Mouse (Mus musculus) bone marrow macrophage, adult 2 months (primary cell): ENCODE measurements around the gene Gcnt2.

Experiments used
- CTCF ChIP-seq: IDR thresholded peaks from 2 replicates; pipeline ENCODE4 v1.5.1; 2012; ENCODE audit warnings: low read depth, mild to moderate bottlenecking, low read length, moderate library complexity
- POLR2A ChIP-seq: IDR thresholded peaks from 2 replicates; pipeline ENCODE4 v1.6.1; 2012; ENCODE audit warnings: mild to moderate bottlenecking, low read depth, low read length, borderline replicate concordance

DNA sequence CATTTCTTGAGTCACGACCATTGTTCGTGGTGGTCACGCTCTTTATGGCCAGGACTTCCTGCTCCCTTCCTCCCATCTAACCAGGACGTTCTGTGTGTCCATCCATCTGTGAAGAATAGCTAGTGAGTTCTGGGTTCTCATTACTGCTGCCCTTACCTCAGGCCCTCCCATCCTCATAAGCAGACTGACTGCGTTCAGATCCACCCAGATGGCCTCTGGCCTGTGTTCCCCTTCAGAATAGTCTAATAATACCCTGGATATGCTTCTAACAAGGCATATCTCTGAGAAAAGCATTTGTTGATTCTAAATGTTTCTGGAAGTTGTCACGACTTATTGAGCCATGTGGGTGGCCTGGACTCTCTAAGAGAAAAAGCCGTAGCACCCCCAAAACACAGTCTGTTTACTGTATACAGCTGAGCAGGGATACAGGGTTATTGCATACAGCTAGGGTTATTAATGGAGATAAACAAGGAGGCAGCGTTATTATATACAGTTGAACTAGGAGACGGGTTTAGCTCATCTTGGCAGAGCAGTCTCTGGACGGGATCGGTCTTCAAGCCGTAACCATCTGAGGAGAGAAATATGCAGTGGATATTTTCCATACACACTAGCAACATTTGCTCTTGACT, 42.4 kb downstream of the Gcnt2 start:
- TF ChIP-seq CTCF (no peak), POLR2A (no peak)
